Mouse (Mus musculus) granulocyte monocyte progenitor cell, adult 5-6 weeks (primary cell): Measurements from ENCODE around the gene Celf1. TPM values are rescaled to one million over a fixed set of nuclear protein-coding genes. Genes with fewer than 3 reads are reported as not detected.
"Not testable (repeated sequence)": the region's sequence is repeated elsewhere in the genome, so short reads cannot be mapped to it uniquely, and the experiment has no call there.

Source experiments
- ATAC-seq: replicated peaks from 2 replicates; pipeline ENCODE4 v1.8.0; 2016; ENCODE audit warnings: mild to moderate bottlenecking, moderate TSS enrichment, inconsistent platforms; ENCODE audit not compliant: poor library complexity, severe bottlenecking
- total RNA-seq, 2 experiments: library from RNA; stranded (forward) in 1 of 2; stranded (reverse) in 1 of 2; fragments of 200-712, 200-1000 nt in 1 of 2; fragments of >200 nt in 1 of 2; fragmentation: Nextera tagmentation in 1 of 2; gene quantifications; 2 replicates each; pipeline ENCODE4 v1.2.3; 2014 to 2017

Celf1 gene
- total RNA-seq (2014; fragmentation: Nextera tagmentation) (42.2 and 46.0 TPM in 2 replicates), total RNA-seq (2017) (25.2 and 26.5 TPM in 2 replicates)

- ATAC-seq = peak; percentile 80
Measured at GRCm38 (mm10) chr2:90940233-90941229, at the start of gene Celf1. TSS of gene Celf1 (plus strand) at chr2:90940382.

GRCm38 (mm10) chr2:90893673-90894298 is 46.4 kb upstream of the Celf1 start:
- no peak for ATAC-seq

GRCm38 (mm10) chr2:90894299-90894677 is 45.9 kb upstream of the Celf1 start:
- not testable (repeated sequence) for ATAC-seq

GRCm38 (mm10) chr2:90903398-90903797 is 36.8 kb upstream of the Celf1 start:
- ATAC-seq = peak; percentile 80

- ATAC-seq = peak; percentile 92
Measured at GRCm38 (mm10) chr2:90904076-90904855, 35.9 kb upstream of the Celf1 start, which contains the start of the genes Kbtbd4 and Ndufs3. TSS of gene Kbtbd4 (plus strand) at chr2:90904740. TSS of gene Ndufs3 (minus strand) at chr2:90904827.

GRCm38 (mm10) chr2:90904856-90905224 is 35.3 kb upstream of the Celf1 start:
- ATAC-seq = peak; percentile 34; the same call in 1 of the 2 replicates

- ATAC-seq = no peak
Measured at GRCm38 (mm10) chr2:90906721-90907120, 33.5 kb upstream of the Celf1 start.

GRCm38 (mm10) chr2:90910861-90911260 is 29.3 kb upstream of the Celf1 start:
- no peak for ATAC-seq

- ATAC-seq = no peak
Measured at GRCm38 (mm10) chr2:90911668-90912067, 28.5 kb upstream of the Celf1 start.

GRCm38 (mm10) chr2:90913671-90914070 is 26.5 kb upstream of the Celf1 start:
- no peak for ATAC-seq

- no peak for ATAC-seq
Measured at GRCm38 (mm10) chr2:90915516-90915915, 24.7 kb upstream of the Celf1 start.

GRCm38 (mm10) chr2:90916560-90917232 is 23.5 kb upstream of the Celf1 start:
- 0 out of 2 replicates have a peak, but pooled peaks have one; percentile 17 for ATAC-seq

- ATAC-seq = peak; percentile 81
Measured at GRCm38 (mm10) chr2:90917233-90917998, 22.8 kb upstream of the Celf1 start.

- ATAC-seq = peak; percentile 61
Measured at GRCm38 (mm10) chr2:90917999-90918698, 22.0 kb upstream of the Celf1 start.

- no peak for ATAC-seq
Measured at GRCm38 (mm10) chr2:90921178-90921577, 19.0 kb upstream of the Celf1 start.

- peak; percentile 32; the same call in 1 of the 2 replicates for ATAC-seq
Measured at GRCm38 (mm10) chr2:90922636-90923035, 17.5 kb upstream of the Celf1 start.

- no peak for ATAC-seq
Measured at GRCm38 (mm10) chr2:90928566-90928965, 11.6 kb upstream of the Celf1 start.

- ATAC-seq = no peak
Measured at GRCm38 (mm10) chr2:90931829-90932228, 8.4 kb upstream of the Celf1 start.
